ENCODE assay signal across 10 mouse cellular contexts in the genomic region with DNA sequence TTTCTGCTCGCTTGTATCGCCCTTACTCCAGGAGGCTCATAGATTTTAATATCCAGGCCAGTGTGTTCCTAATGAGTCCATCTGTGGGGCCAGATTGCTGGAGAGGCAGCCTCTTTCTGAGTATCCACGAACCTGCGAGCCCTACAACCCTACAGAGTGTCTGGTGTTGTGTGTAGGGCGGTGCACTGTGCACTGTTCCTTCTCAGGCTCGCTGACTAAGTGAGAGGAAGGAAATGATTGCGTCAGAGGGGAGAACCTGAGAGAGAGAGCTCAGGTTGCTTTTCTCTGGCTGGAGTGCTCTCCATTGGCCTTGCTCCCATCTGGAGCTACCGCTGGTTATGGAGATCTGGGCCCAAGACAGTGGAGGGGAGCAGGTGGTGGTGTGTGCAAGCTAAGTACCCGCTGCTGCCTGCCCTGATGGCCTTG. TPM values are rescaled to one million over a fixed set of nuclear protein-coding genes. Genes with fewer than 3 reads are reported as not detected.
DNase-seq lines count a peak whose midpoint lies in the region; ATAC-seq lines count a peak whose summit lies in the region.
"Had no signal": no experiment of that assay in that cellular context is flagged by ENCODE, and none has a peak within 500 bp of the region (broad histone marks: within the 10 kb centered on the region; RNA-seq: fewer than 3 reads in every experiment).

No protein-coding gene starts in this region.

- DNase-seq in hindbrain, embryonic 10.5 days (ENCODE audit: low spot score): peak; percentile 12
- DNase-seq in cerebellum, adult 8-10 months: peak; percentile 38
- no peak for DNase-seq in spleen, postnatal 14 days (ENCODE audit: low spot score in 2 of 2)
- DNase-seq in spleen, adult 12 weeks (ENCODE audit: low spot score): no peak
- DNase-seq in layer of hippocampus, adult 8-10 months (ENCODE audit: low spot score in 2 of 2): no peak
- DNase-seq: heart, postnatal 36 days had no signal

- peaks cover 20% of the 10 kb centered on the region for H3K4me1 ChIP-seq in hindbrain, embryonic 10.5 days (replicated peaks)
- peaks cover 19% of the 10 kb centered on the region for H3K4me1 ChIP-seq in hindbrain, embryonic 12.5 days
- H3K4me1 ChIP-seq in hindbrain, embryonic 16.5 days (ENCODE audit: control insufficient read depth, insufficient read depth, low read depth, low read length): peaks cover 11% of the 10 kb centered on the region

- 88% methylated on average over 9 of the region's 9 CpGs for WGBS in hindbrain, embryonic 10.5 days
- 81% methylated on average over 9 of the region's 9 CpGs for WGBS in hindbrain, embryonic 12.5 days
- WGBS in hindbrain, embryonic 16.5 days: 61% methylated on average over 9 of the region's 9 CpGs

- H3K9ac ChIP-seq in hindbrain, embryonic 12.5 days: no peak overlapping the region
- no peak overlapping the region for H3K9ac ChIP-seq in hindbrain, embryonic 16.5 days (ENCODE audit: low read depth, low read length)

- no peak overlapping the region for H3K4me3 ChIP-seq in hindbrain, embryonic 10.5 days
- no peak overlapping the region for H3K4me3 ChIP-seq in hindbrain, embryonic 12.5 days
- H3K4me3 ChIP-seq in hindbrain, embryonic 16.5 days (ENCODE audit: low read length): no peak overlapping the region

- peak overlapping the region; percentile 31; the same call in 1 of the 2 replicates for H3K27ac ChIP-seq in hindbrain, embryonic 10.5 days
- H3K27ac ChIP-seq in hindbrain, embryonic 12.5 days: no peak overlapping the region
- no peak overlapping the region for H3K27ac ChIP-seq in hindbrain, embryonic 16.5 days (ENCODE audit: low read depth, low read length)

- no peak overlapping the region for H3K4me2 ChIP-seq in hindbrain, embryonic 12.5 days (replicated peaks)
- no peak overlapping the region for H3K4me2 ChIP-seq in hindbrain, embryonic 16.5 days (ENCODE audit: low read length)

- peaks cover 5% of the 10 kb centered on the region; the same call in 1 of the 2 replicates for H3K9me3 ChIP-seq in hindbrain, embryonic 10.5 days
- no peaks in the 10 kb centered on the region for H3K9me3 ChIP-seq in hindbrain, embryonic 12.5 days (replicated peaks)
- H3K9me3 ChIP-seq in hindbrain, embryonic 16.5 days (ENCODE audit: control insufficient read depth, low read length): no peaks in the 10 kb centered on the region

- peaks cover 41% of the 10 kb centered on the region for H3K36me3 ChIP-seq in hindbrain, embryonic 10.5 days
- peaks cover 10% of the 10 kb centered on the region for H3K36me3 ChIP-seq in hindbrain, embryonic 12.5 days
- peaks cover 4% of the 10 kb centered on the region for H3K36me3 ChIP-seq in hindbrain, embryonic 16.5 days (ENCODE audit: control insufficient read depth, insufficient read depth, low read length)

- no peaks in the 10 kb centered on the region for H3K27me3 ChIP-seq in hindbrain, embryonic 10.5 days (ENCODE audit: insufficient read depth, poor library complexity, severe bottlenecking)
- H3K27me3 ChIP-seq in hindbrain, embryonic 12.5 days: no peaks in the 10 kb centered on the region
- no peaks in the 10 kb centered on the region for H3K27me3 ChIP-seq in hindbrain, embryonic 16.5 days (replicated peaks; ENCODE audit: control insufficient read depth, insufficient read depth, low read length)
- H3K27me3 ChIP-seq: CH12.LX had no signal

- no peak for ATAC-seq in hindbrain, embryonic 12.5 days (ENCODE audit: low FRiP score)
- ATAC-seq in CD4-positive, CD25-positive, alpha-beta regulatory T cell, adult 4 months: peak; percentile 46
- ATAC-seq in hindbrain, embryonic 16.5 days: peak; percentile 41; the same call in 1 of the 2 replicates

RNA-seq across cellular contexts. Expression of a gene that starts 11.7 kb away (rescaled TPM):
- 22.8 and 24.6 TPM in 2 replicates for polyA plus RNA-seq in hindbrain, embryonic 10.5 days (2016; fragmentation: Nextera tagmentation; extraction: Ambion mirVana)
- polyA plus RNA-seq in hindbrain, embryonic 12.5 days (2016; fragmentation: Nextera tagmentation; extraction: Ambion mirVana): 26.0 and 26.7 TPM in 2 replicates
- 10 to 100 TPM; 11.1 to 15.7 TPM for polyA plus RNA-seq in CD4-positive, CD25-positive, alpha-beta regulatory T cell, adult 4 months (2017; shearing (Covaris generic))
- 30.8 and 33.0 TPM in 2 replicates for polyA plus RNA-seq in hindbrain, embryonic 16.5 days (2015; fragmentation: Nextera tagmentation; extraction: Ambion mirVana)
- 10 to 100 TPM in 3 of 4 experiments, 1 to 10 TPM in 1; 7.6 to 14.6 (median 11.4) TPM for total RNA-seq in layer of hippocampus, adult 8-10 months (2022)

Comparison
In these comparisons a context has a peak if more than half of its experiments do, and no peak if none do; other contexts are left out.
1. DNase-seq: peak in hindbrain, embryonic 10.5 days (single experiment) and cerebellum, adult 8-10 months (single experiment); none in spleen, postnatal 14 days (0 of 2), spleen, adult 12 weeks (single experiment) and layer of hippocampus, adult 8-10 months (0 of 2).